ENCODE assay signal across 10 mouse cellular contexts in the genomic region with DNA sequence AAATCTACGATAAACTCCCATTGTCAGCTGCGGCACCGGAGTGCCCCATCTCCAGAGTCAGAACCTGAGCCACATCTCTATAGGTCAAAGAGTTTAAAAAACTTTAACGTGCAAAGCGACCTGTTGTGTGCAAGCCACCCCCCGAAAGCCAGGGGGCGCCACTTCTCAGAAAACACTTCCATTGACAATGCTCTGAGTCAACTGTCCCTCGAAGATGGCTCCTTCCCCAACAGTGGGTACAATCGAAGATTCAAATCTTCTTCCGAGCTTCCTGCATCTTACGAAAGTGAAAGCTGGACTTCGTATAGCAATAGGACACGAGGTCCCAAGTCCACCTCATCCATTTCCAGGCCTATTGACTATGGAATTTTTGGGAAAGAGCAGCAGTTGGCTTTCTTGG. TPM values are rescaled to one million over a fixed set of nuclear protein-coding genes. Genes with fewer than 3 reads are reported as not detected.
DNase-seq lines count a peak whose midpoint lies in the region; ATAC-seq and TF ChIP-seq lines count a peak whose summit lies in the region.
"Had no signal": no experiment of that assay in that cellular context is flagged by ENCODE, and none has a peak within 500 bp of the region (broad histone marks: within the 10 kb centered on the region; RNA-seq: fewer than 3 reads in every experiment).

No protein-coding gene starts in this region.

- no peaks in the 10 kb centered on the region for H3K36me3 ChIP-seq in liver, embryonic 11.5 days (ENCODE audit: control insufficient read depth, insufficient read depth, low read length)
- no peaks in the 10 kb centered on the region for H3K36me3 ChIP-seq in G1E (replicated peaks)
- H3K36me3 ChIP-seq: hindbrain, embryonic 13.5 days had no signal

- WGBS in liver, embryonic 11.5 days, result 76% methylated on average over 13 of the region's 13 CpGs

- H3K4me2 ChIP-seq in liver, embryonic 11.5 days, result no peak overlapping the region
- H3K4me2 ChIP-seq: hindbrain, embryonic 13.5 days; midbrain, embryonic 11.5 days had no signal

- H3K9me3 ChIP-seq in liver, embryonic 11.5 days (ENCODE audit: control insufficient read depth, low read length), result no peaks in the 10 kb centered on the region
- H3K9me3 ChIP-seq in G1E (replicated peaks), result no peaks in the 10 kb centered on the region
- H3K9me3 ChIP-seq: hindbrain, embryonic 13.5 days had no signal

- DNase-seq in liver, result peak; percentile 26
- DNase-seq in liver, embryonic 11.5 days (ENCODE audit: low spot score), result no peak
- no peak for DNase-seq in G1E (ENCODE audit: low spot score)
- DNase-seq in induced T-regulatory cell, adult 2 months (ENCODE audit: low read depth), result peak; percentile 58
- peak; percentile 40 for DNase-seq in testis, postnatal 14 days (ENCODE audit: low spot score)
- DNase-seq in right cerebral cortex, postnatal 10 days (ENCODE audit: low spot score in 2 of 2), result no peak
- no peak for DNase-seq in gastrocnemius, adult 8-10 months (ENCODE audit: low spot score in 2 of 2)
- DNase-seq: left cerebral cortex, postnatal 4 days had no signal

- H3K4me1 ChIP-seq in liver, embryonic 11.5 days (replicated peaks; ENCODE audit: control insufficient read depth, insufficient read depth, low read length), result no peaks in the 10 kb centered on the region
- no peaks in the 10 kb centered on the region for H3K4me1 ChIP-seq in G1E (ENCODE audit: insufficient read depth, low read depth, low read length)
- H3K4me1 ChIP-seq: hindbrain, embryonic 13.5 days had no signal

- 0 out of 2 replicates have a peak, but pooled peaks have one; percentile 23 for TF ChIP-seq CTCF in G1E (IDR thresholded peaks at IDR 0.05; ENCODE audit: low read depth, low read length)

- ATAC-seq in liver, embryonic 11.5 days (replicated peaks; ENCODE audit: low FRiP score), result no peak
- ATAC-seq in G1E (ENCODE audit: extremely low read depth, insufficient number of reproducible peaks, low FRiP score, poor library complexity, severe bottlenecking), result no peak

- H3K9ac ChIP-seq in liver, embryonic 11.5 days (ENCODE audit: low read depth, low read length), result no peak overlapping the region
- H3K9ac ChIP-seq: hindbrain, embryonic 13.5 days had no signal

- H3K4me3 ChIP-seq in liver, embryonic 11.5 days (ENCODE audit: low read depth, low read length), result no peak overlapping the region
- H3K4me3 ChIP-seq in G1E (ENCODE audit: low read depth, low read length), result no peak overlapping the region
- H3K4me3 ChIP-seq: hindbrain, embryonic 13.5 days had no signal

- H3K27me3 ChIP-seq in liver, embryonic 11.5 days (replicated peaks; ENCODE audit: control insufficient read depth, insufficient read depth, low read length), result no peaks in the 10 kb centered on the region
- H3K27me3 ChIP-seq in G1E (ENCODE audit: insufficient read depth, low read length), result 0 out of 2 replicates have a peak, but pooled peaks cover 5% of the 10 kb centered on the region
- H3K27me3 ChIP-seq: hindbrain, embryonic 13.5 days had no signal

- no peak overlapping the region for H3K27ac ChIP-seq in liver, embryonic 11.5 days (ENCODE audit: low read depth, low read length)
- H3K27ac ChIP-seq: hindbrain, embryonic 13.5 days had no signal

RNA-seq across cellular contexts. Expression of gene Kdelc2, which starts 7.0 kb away (rescaled TPM):
- 11.2 and 12.0 TPM in 2 replicates for polyA plus RNA-seq in liver, embryonic 11.5 days (2014; fragmentation: Nextera tagmentation; extraction: Ambion mirVana)
- not detected in 2 replicates for total RNA-seq in G1E (2014; fragmentation: Nextera tagmentation)
- 0.05 and 0.12 TPM in 2 replicates for total RNA-seq in G1E (2017)
- not detected in 2 replicates for polyA plus RNA-seq in G1E (2012)
- total RNA-seq in gastrocnemius, adult 8-10 months (2022), result 1 to 10 TPM; 3.0 to 4.3 (median 3.8) TPM

RNA-seq across cellular contexts. Expression of gene 4930550C14Rik, which starts 25.3 kb away (rescaled TPM):
- 0.85 and 1.0 TPM in 2 replicates for polyA plus RNA-seq in liver, embryonic 11.5 days (2014; fragmentation: Nextera tagmentation; extraction: Ambion mirVana)
- total RNA-seq in G1E (2014; fragmentation: Nextera tagmentation) (not detected in 2 replicates), G1E (2017) (0.06 TPM in 1 of 2 replicates, not detected in the other)
- not detected in 2 replicates for polyA plus RNA-seq in G1E (2012)
- not detected for total RNA-seq in gastrocnemius, adult 8-10 months (2022)
- total RNA-seq: left cerebral cortex, postnatal 4 days had no signal

Comparison
In these comparisons a context has a peak if more than half of its experiments do, and no peak if none do; other contexts are left out.
1. DNase-seq: peak in liver (single experiment), induced T-regulatory cell, adult 2 months (single experiment) and testis, postnatal 14 days (single experiment); none in liver, embryonic 11.5 days (single experiment), G1E (single experiment), right cerebral cortex, postnatal 10 days (0 of 2) and gastrocnemius, adult 8-10 months (0 of 2).